Mouse (Mus musculus): ENCODE data around the gene Hs3st1.

- TF ChIP-seq CTCF (IDR thresholded peaks at IDR 0.05; ENCODE audit: borderline replicate concordance, insufficient read depth, low read depth, low read length) (no peak), POLR2A (IDR thresholded peaks at IDR 0.05; ENCODE audit: borderline replicate concordance, insufficient read depth, low read length) (no peak)
Measured at GRCm38 (mm10) chr5:39736843-39737242, 18.4 kb downstream of the Hs3st1 start.

Measured in cerebellum, adult 2 months (tissue).